Mouse (Mus musculus) embryonic facial prominence, embryonic 11.5 days (tissue): Measurements from ENCODE around the gene Lrrc73. TPM values are rescaled to one million over a fixed set of nuclear protein-coding genes. Genes with fewer than 3 reads are reported as not detected.

Experiments
- ATAC-seq: fragments of 200-750 bp; cut with Nextera tagmentation; replicated peaks from 2 replicates; pipeline ENCODE4 v1.8.0; 2017; ENCODE audit warnings: low read depth; ENCODE audit not compliant: insufficient number of reproducible peaks, low FRiP score, low TSS enrichment
- DNase-seq: peaks from one replicate; pipeline ENCODE4 v3.0.0-alpha.2; 2015; ENCODE audit warnings: low spot score
- H3K27ac ChIP-seq: fragments of 300-500 bp; sonication (generic); replicated peaks from 2 replicates; pipeline ENCODE4 v1.5.1; 2014; ENCODE audit warnings: mild to moderate bottlenecking, low read depth, low read length, control low read depth
- H3K27me3 ChIP-seq: fragments of 300-500 bp; sonication (generic); 2 replicates; pipeline ENCODE4 v1.6.1; 2014; ENCODE audit warnings: mild to moderate bottlenecking, low read length, moderate library complexity, mixed read lengths; ENCODE audit not compliant: control insufficient read depth, insufficient read depth
- H3K36me3 ChIP-seq: fragments of 300-500 bp; sonication (generic); replicated peaks from 2 replicates; pipeline ENCODE4 v1.6.1; 2014; ENCODE audit warnings: low read depth, mild to moderate bottlenecking, low read length, moderate library complexity, mixed read lengths; ENCODE audit not compliant: control insufficient read depth, insufficient read depth
- H3K4me1 ChIP-seq: fragments of 300-500 bp; sonication (generic); 2 replicates; pipeline ENCODE4 v1.6.1; 2014; ENCODE audit warnings: low read length, mixed read lengths; ENCODE audit not compliant: control insufficient read depth, insufficient read depth
- H3K4me2 ChIP-seq: fragments of 300-500 bp; sonication (generic); 2 replicates; pipeline ENCODE4 v1.6.1; 2014; ENCODE audit warnings: low read depth, mild to moderate bottlenecking, control low read depth, low read length, moderate library complexity
- H3K4me3 ChIP-seq: fragments of 300-500 bp; sonication (generic); 2 replicates; pipeline ENCODE4 v1.5.1; 2014; ENCODE audit warnings: low read depth, low read length, control low read depth
- H3K9ac ChIP-seq: fragments of 300-500 bp; sonication (generic); replicated peaks from 2 replicates; pipeline ENCODE4 v1.6.1; 2014; ENCODE audit warnings: mild to moderate bottlenecking, control low read depth, low read length
- H3K9me3 ChIP-seq: fragments of 300-500 bp; sonication (generic); replicated peaks from 2 replicates; pipeline ENCODE4 v1.6.1; 2016; ENCODE audit warnings: mild to moderate bottlenecking, low read length, inconsistent platforms, mixed read lengths; ENCODE audit not compliant: control insufficient read depth
- WGBS: fragments of 180-500 bp; shearing (Covaris S2); extraction: QIAGEN DNeasy Blood & Tissue Kit; methylation state at CpG from one replicate; pipeline ENCODE4 v1.1.7; 2014; 5-methylcytosine and 5-hydroxymethylcytosine counted together
- polyA plus RNA-seq: library from polyadenylated mRNA; unstranded; fragments of >200 nt; fragmentation: Nextera tagmentation; extraction: Ambion mirVana; gene quantifications from 2 replicates; pipeline ENCODE4 v1.2.1, GENCODE M21; 2014

Lrrc73 gene
- polyA plus RNA-seq, 1 experiment from 2014 or later = 1.2 TPM

DNA sequence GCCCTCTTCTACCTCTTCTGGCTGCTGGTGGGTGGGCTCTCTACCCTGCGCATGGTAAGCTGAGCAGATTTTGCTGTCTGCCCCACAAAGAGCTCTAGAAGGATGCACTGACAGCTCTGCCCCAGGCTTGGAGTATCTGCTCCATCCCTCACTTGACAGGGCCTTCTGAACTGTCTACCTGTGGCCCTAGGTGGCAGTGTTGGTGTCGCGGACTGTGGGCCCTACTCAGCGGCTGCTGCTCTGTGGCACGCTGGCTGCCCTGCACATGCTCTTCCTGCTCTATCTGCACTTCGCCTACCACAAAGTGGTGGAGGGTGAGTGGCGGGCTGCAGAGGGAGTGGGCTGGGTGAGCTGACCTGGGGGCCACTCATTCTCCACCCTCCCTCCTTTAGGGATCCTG, 2.2 kb upstream of the Lrrc73 start:
- H3K4me2 ChIP-seq = no peak overlapping the region
- DNase-seq = no peak
- no peak for ATAC-seq

DNA sequence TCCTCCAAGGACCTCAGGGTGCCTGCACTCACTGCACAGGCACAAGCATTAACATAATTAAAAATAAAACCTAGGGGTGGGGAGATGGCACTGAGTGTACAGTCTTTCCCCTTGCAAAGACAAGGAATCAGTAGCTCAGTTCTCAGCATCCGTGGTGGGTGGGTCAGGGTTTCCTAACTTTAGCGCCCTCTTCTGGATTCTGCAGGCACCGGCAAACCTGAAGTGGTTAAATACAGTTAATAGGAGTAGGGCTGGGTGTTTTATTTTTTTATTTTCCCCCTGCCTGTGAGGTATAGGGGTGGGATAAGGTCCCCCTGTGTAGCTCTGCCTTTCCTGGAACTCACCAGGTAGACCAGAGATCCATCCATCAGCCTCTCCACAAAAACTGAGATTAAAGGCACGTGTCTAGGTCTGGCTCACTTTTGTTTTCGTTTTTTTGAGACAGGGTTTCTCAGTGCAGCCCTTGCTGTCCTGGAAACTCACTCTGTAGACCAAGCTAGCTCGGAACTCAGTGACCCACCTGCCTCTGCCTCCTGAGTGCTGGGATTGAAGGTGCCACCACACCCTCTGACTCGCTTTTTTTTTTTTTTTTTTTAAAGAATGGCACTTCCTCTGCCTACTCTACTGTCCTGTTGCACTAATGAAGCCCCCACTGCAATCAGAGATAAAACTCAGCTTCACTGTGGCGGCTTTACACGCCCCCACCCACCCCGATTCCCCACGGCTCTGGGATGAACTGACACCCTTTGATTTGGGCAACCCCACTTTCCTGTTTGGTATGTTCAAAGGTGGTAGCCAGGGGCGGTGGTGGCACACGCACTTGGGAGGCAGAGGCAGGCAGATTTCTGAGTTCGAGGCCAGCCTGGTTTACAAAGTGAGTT, 520 bp upstream of the Lrrc73 start:
- Histone ChIP-seq H3K4me1 (peaks cover 5% of the 10 kb centered on the region; the same call in 1 of the 2 replicates), H3K9ac (no peak overlapping the region), H3K36me3 (peaks cover 16% of the 10 kb centered on the region), H3K4me2 (no peak overlapping the region; the same call in 1 of the 2 replicates), H3K27ac (no peak overlapping the region), H3K9me3 (no peaks in the 10 kb centered on the region), H3K4me3 (peak overlapping the region; percentile 67; the same call in 1 of the 2 replicates), H3K27me3 (peaks cover 11% of the 10 kb centered on the region)
- no peak for ATAC-seq
- peak; percentile 72 for DNase-seq
- 64% methylated on average over 14 of the region's 14 CpGs for WGBS

More for the DNA sequence above, 2.2 kb upstream of the Lrrc73 start:
- H3K4me1 ChIP-seq = peaks cover 5% of the 10 kb centered on the region
- H3K9ac ChIP-seq = no peak overlapping the region
- H3K4me3 ChIP-seq = no peak overlapping the region
- H3K27ac ChIP-seq = no peak overlapping the region
- H3K9me3 ChIP-seq = no peaks in the 10 kb centered on the region
- peaks cover 11% of the 10 kb centered on the region for H3K27me3 ChIP-seq
- WGBS = 80% methylated on average over 7 of the region's 7 CpGs
- H3K36me3 ChIP-seq = peaks cover 16% of the 10 kb centered on the region

DNA sequence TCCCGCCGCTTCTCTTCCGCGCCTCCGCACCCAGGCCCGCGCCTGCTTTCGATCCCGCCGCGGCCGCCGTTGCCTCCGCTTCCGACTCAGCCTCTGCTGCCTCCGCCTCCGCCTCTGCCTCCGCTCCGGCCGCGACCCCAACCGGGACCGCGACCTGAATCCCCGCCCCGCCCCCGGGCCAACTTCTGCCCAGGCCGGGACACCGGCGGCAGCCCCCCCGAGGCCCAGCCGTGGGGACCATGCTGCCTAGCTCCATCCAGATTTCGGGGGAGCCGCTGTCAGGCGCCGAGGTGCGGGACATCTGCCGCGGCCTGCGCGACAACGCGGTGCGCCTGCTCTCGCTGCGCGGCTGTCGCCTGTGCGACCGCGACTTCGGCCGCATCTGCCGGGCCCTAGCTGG, 775 bp downstream of the Lrrc73 start:
- DNase-seq = no peak
- Histone ChIP-seq H3K4me3 (peak overlapping the region; percentile 67), H3K36me3 (peaks cover 18% of the 10 kb centered on the region), H3K4me1 (peaks cover 5% of the 10 kb centered on the region; the same call in 1 of the 2 replicates), H3K4me2 (peak overlapping the region; percentile 99), H3K9me3 (no peaks in the 10 kb centered on the region), H3K9ac (peak overlapping the region; percentile 60), H3K27ac (no peak overlapping the region; the same call in 1 of the 2 replicates), H3K27me3 (peaks cover 11% of the 10 kb centered on the region)
- ATAC-seq = no peak; the same call in 1 of the 2 replicates
- WGBS = 3% methylated on average over 45 of the region's 54 CpGs

DNA sequence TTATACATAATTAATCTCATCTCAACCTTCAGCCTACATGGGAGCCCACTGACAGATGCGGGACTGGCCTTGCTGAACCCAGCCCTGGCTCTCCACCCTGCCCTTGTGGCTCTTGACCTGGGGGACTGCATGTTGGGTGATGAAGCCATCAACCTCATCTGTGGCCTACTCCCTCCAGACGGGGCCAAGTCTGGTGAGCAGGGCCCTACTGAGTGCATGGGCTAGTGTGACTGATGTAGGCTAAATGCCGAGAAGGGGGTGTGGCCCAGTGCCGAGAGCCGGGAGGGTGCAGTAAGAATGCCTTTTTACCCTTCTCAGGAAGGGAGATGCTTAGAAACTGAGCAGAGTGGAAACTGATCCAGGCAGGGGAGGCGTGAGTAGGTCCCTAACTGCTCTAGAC, 1.8 kb downstream of the Lrrc73 start:
- no peaks in the 10 kb centered on the region for H3K9me3 ChIP-seq
- no peak overlapping the region for H3K9ac ChIP-seq
- peaks cover 11% of the 10 kb centered on the region for H3K27me3 ChIP-seq
- no peak overlapping the region for H3K4me2 ChIP-seq
- DNase-seq (no peak), ATAC-seq (no peak)
- no peak overlapping the region for H3K27ac ChIP-seq
- H3K36me3 ChIP-seq = peaks cover 25% of the 10 kb centered on the region
- H3K4me3 ChIP-seq = no peak overlapping the region
- WGBS = 34% methylated on average over 6 of the region's 6 CpGs
- H3K4me1 ChIP-seq = peaks cover 5% of the 10 kb centered on the region; the same call in 1 of the 2 replicates

DNA sequence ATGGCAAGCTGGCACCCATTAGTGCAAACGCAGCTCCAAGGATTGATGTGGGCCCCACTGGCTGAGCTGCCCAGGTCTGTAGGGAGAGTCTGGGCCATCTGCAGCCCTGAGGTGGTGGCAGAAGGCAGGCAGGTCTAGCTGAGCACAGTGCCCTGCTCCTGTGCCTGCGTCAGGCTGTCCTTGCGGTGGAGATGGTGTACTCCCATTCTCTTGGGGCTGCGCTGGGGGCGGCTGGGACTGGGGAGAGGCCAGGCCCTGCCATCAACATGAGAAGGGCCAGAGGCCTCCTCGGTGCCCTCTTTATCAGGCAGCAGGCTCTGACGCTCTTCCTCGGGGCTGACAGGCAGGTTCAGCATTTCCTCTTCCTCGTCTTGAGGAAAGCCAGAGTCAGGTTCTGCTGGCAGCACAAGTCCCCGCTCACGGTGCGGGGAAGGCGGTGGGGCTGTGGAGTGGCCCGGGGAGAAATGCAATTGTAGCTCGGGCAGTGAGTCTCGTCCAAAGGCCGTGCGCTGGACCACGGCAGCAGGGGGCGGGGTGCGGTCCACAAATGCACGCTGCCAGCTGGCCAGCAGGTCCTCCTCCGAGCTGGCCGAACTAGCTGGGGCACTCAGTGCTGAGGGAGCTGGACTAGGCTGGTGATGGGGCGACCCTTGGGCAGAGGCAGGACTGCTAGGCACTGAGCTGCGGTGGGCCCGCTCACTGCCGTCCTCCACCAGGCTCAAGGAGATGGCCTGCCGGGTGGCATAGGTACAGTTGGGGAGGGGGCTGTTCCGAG, 5.1 kb downstream of the Lrrc73 start:
- H3K36me3 ChIP-seq = peaks cover 16% of the 10 kb centered on the region
- H3K9me3 ChIP-seq = no peaks in the 10 kb centered on the region
- no peak overlapping the region for H3K4me2 ChIP-seq
- WGBS = 91% methylated on average over 30 of the region's 30 CpGs
- H3K4me1 ChIP-seq = peaks cover 5% of the 10 kb centered on the region; the same call in 1 of the 2 replicates
- no peak overlapping the region for H3K27ac ChIP-seq
- H3K9ac ChIP-seq = no peak overlapping the region
- no peak overlapping the region for H3K4me3 ChIP-seq
- ATAC-seq = no peak
- DNase-seq = no peak
- peaks cover 11% of the 10 kb centered on the region for H3K27me3 ChIP-seq

DNA sequence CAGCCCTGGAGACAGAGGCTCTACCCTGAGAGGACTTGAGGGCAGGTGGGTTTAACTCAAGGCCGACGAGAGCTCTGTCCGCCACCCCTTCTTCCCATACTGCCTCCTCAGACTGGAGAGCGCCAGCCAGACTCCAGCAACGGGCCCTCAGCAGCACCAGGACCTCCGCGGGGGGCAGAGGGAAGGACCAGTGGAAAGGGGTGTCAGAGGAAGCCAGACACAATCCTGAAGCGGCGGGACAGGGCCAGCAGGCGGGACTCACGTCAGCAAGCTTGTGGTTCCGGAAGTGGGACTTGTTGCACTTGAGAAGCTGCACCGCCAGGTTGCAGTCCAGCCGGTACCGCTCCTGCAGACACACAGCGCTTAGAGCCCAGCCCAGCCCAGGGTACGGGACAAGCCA, 6.3 kb downstream of the Lrrc73 start:
- Histone ChIP-seq H3K36me3 (peaks cover 16% of the 10 kb centered on the region), H3K27ac (no peak overlapping the region), H3K27me3 (peaks cover 4% of the 10 kb centered on the region), H3K9me3 (no peaks in the 10 kb centered on the region), H3K9ac (no peak overlapping the region), H3K4me1 (no peaks in the 10 kb centered on the region), H3K4me2 (no peak overlapping the region), H3K4me3 (no peak overlapping the region)
- ATAC-seq = no peak
- 92% methylated on average over 17 of the region's 17 CpGs for WGBS
- no peak for DNase-seq

DNA sequence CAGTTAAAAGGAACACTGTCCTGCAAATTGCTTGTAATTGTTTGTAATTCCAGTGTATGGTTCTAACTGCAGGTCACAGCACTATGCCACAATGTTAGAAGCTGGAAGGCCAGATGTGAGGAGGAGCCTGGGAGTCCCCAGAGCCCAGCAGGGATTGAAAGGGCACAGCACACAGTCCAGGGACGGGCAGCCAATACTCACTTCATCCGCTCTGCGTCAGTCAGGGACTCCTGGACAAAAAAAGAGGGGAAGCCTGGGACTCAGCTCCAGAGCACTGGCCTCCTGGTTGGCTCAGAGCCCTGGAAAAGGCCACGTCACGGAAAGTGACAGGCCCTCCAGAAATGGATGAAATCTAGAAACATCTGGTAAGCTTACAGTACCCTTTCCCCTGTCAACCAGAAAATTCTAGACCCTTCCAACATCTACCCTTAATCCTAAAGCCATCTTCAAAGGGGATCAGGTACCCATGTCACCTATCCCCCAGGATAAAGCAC, 8.9 kb downstream of the Lrrc73 start:
- no peak overlapping the region for H3K9ac ChIP-seq
- DNase-seq (no peak), ATAC-seq (no peak)
- no peak overlapping the region for H3K4me3 ChIP-seq
- peaks cover 20% of the 10 kb centered on the region for H3K36me3 ChIP-seq
- no peaks in the 10 kb centered on the region for H3K9me3 ChIP-seq
- no peak overlapping the region for H3K27ac ChIP-seq
- 94% methylated on average over 5 of the region's 5 CpGs for WGBS
- no peaks in the 10 kb centered on the region for H3K4me1 ChIP-seq
- H3K4me2 ChIP-seq = no peak overlapping the region
- H3K27me3 ChIP-seq = no peaks in the 10 kb centered on the region
